Mouse (Mus musculus): ENCODE measurements around the gene Rtn4rl1. TPM values are rescaled to one million over a fixed set of nuclear protein-coding genes. Genes with fewer than 3 reads are reported as not detected.
"Not testable (repeated sequence)": the region's sequence is repeated elsewhere in the genome, so short reads cannot be mapped to it uniquely, and the experiment has no call there.

Rtn4rl1 gene
- polyA plus RNA-seq, 1 experiment from 2014 or later: 2.2 TPM

GRCm38 (mm10) chr11:75173095-75173798 is 20.3 kb upstream of the Rtn4rl1 start:
- no peak overlapping the region for H3K9ac ChIP-seq
- H3K36me3 ChIP-seq: peaks cover 5% of the 10 kb centered on the region; the same call in 1 of the 2 replicates
- H3K27me3 ChIP-seq (replicated peaks): peaks cover 38% of the 10 kb centered on the region
- H3K27ac ChIP-seq: no peak overlapping the region
- H3K4me2 ChIP-seq: peak overlapping the region; percentile 97
- peaks cover 48% of the 10 kb centered on the region for H3K4me1 ChIP-seq
- WGBS: under 1% methylated on average over 69 of the region's 71 CpGs
- H3K4me3 ChIP-seq (replicated peaks): peak overlapping the region; percentile 71
- peak; percentile 34 for ATAC-seq (ENCODE audit: insufficient read depth, low FRiP score, low read depth)
- no peaks in the 10 kb centered on the region for H3K9me3 ChIP-seq

GRCm38 (mm10) chr11:75173799-75174165 is 19.8 kb upstream of the Rtn4rl1 start:
- Histone ChIP-seq H3K36me3 (peaks cover 5% of the 10 kb centered on the region; the same call in 1 of the 2 replicates), H3K4me3 (replicated peaks) (peak overlapping the region; percentile 71), H3K9ac (no peak overlapping the region), H3K4me2 (peak overlapping the region; percentile 97), H3K27ac (no peak overlapping the region), H3K4me1 (peaks cover 45% of the 10 kb centered on the region), H3K27me3 (replicated peaks) (peaks cover 33% of the 10 kb centered on the region), H3K9me3 (no peaks in the 10 kb centered on the region)
- ATAC-seq (ENCODE audit: insufficient read depth, low FRiP score, low read depth): no peak
- WGBS: 2% methylated on average over 15 of the region's 15 CpGs

- WGBS: 58% methylated on average over 6 of the region's 6 CpGs
- not testable (repeated sequence) for H3K9me3 ChIP-seq; H3K27ac ChIP-seq; H3K4me2 ChIP-seq; ATAC-seq (ENCODE audit: insufficient read depth, low FRiP score, low read depth); H3K4me3 ChIP-seq (replicated peaks); H3K36me3 ChIP-seq; H3K9ac ChIP-seq
- peaks cover 43% of the 10 kb centered on the region for H3K4me1 ChIP-seq
- H3K27me3 ChIP-seq (replicated peaks): peaks cover 31% of the 10 kb centered on the region
Measured at GRCm38 (mm10) chr11:75174574-75174973, 19.0 kb upstream of the Rtn4rl1 start.

GRCm38 (mm10) chr11:75178011-75178410 is 15.6 kb upstream of the Rtn4rl1 start:
- peaks cover 10% of the 10 kb centered on the region for H3K36me3 ChIP-seq
- WGBS: 43% methylated on average over 12 of the region's 12 CpGs
- H3K9ac ChIP-seq: peak overlapping the region; percentile 65; the same call in 1 of the 2 replicates
- H3K27ac ChIP-seq: peak overlapping the region; percentile 85; the same call in 1 of the 2 replicates
- ATAC-seq (ENCODE audit: insufficient read depth, low FRiP score, low read depth): no peak
- peak overlapping the region; percentile 78 for H3K4me3 ChIP-seq (replicated peaks)
- H3K4me1 ChIP-seq: peaks cover 17% of the 10 kb centered on the region
- peak overlapping the region; percentile 78 for H3K4me2 ChIP-seq
- H3K9me3 ChIP-seq: no peaks in the 10 kb centered on the region
- H3K27me3 ChIP-seq (replicated peaks): no peaks in the 10 kb centered on the region

- Histone ChIP-seq H3K9ac (peak within 1 kb of the TSS; percentile 65), H3K4me3 (replicated peaks) (peak within 1 kb of the TSS; percentile 78), H3K36me3 (peaks cover 16% of the 10 kb centered on the region), H3K4me1 (peaks cover 11% of the 10 kb centered on the region), H3K27ac (peak within 1 kb of the TSS; percentile 85), H3K27me3 (replicated peaks) (no peaks in the 10 kb centered on the region), H3K4me2 (peak within 1 kb of the TSS; percentile 78), H3K9me3 (no peaks in the 10 kb centered on the region)
- peak; percentile 94 for ATAC-seq (ENCODE audit: insufficient read depth, low FRiP score, low read depth)
- WGBS: under 1% methylated on average over 32 of the region's 33 CpGs
Measured at GRCm38 (mm10) chr11:75178672-75179208, 14.8 kb upstream of the Rtn4rl1 start, which contains the start of gene Ovca2. Gene Ovca2 (minus strand): TSS chr11:75178835.

GRCm38 (mm10) chr11:75183917-75184570 is 9.5 kb upstream of the Rtn4rl1 start:
- Histone ChIP-seq H3K4me2 (no peak overlapping the region), H3K4me1 (peaks cover 4% of the 10 kb centered on the region; the same call in 1 of the 2 replicates), H3K9ac (no peak overlapping the region), H3K27ac (no peak overlapping the region), H3K9me3 (no peaks in the 10 kb centered on the region), H3K4me3 (replicated peaks) (no peak overlapping the region), H3K27me3 (replicated peaks) (no peaks in the 10 kb centered on the region), H3K36me3 (peaks cover 12% of the 10 kb centered on the region; the same call in 1 of the 2 replicates)
- WGBS: 78% methylated on average over 2 of the region's 2 CpGs
- no peak for ATAC-seq (ENCODE audit: insufficient read depth, low FRiP score, low read depth)

- Histone ChIP-seq H3K4me3 (replicated peaks) (no peak overlapping the region), H3K36me3 (peaks cover 12% of the 10 kb centered on the region; the same call in 1 of the 2 replicates), H3K4me1 (peaks cover 5% of the 10 kb centered on the region), H3K4me2 (no peak overlapping the region), H3K9ac (no peak overlapping the region), H3K27me3 (replicated peaks) (no peaks in the 10 kb centered on the region), H3K27ac (no peak overlapping the region), H3K9me3 (no peaks in the 10 kb centered on the region)
- no peak for ATAC-seq (ENCODE audit: insufficient read depth, low FRiP score, low read depth)
- WGBS: 93% methylated on average over 5 of the region's 5 CpGs
Measured at GRCm38 (mm10) chr11:75184573-75184972, 9.0 kb upstream of the Rtn4rl1 start.

GRCm38 (mm10) chr11:75184986-75185385 is 8.6 kb upstream of the Rtn4rl1 start:
- H3K4me2 ChIP-seq: no peak overlapping the region
- no peak overlapping the region for H3K4me3 ChIP-seq (replicated peaks)
- no peaks in the 10 kb centered on the region for H3K27me3 ChIP-seq (replicated peaks)
- H3K9ac ChIP-seq: no peak overlapping the region
- no peaks in the 10 kb centered on the region for H3K9me3 ChIP-seq
- 66% methylated on average over 2 of the region's 2 CpGs for WGBS
- H3K27ac ChIP-seq: no peak overlapping the region
- no peak for ATAC-seq (ENCODE audit: insufficient read depth, low FRiP score, low read depth)
- H3K36me3 ChIP-seq: peaks cover 12% of the 10 kb centered on the region; the same call in 1 of the 2 replicates
- H3K4me1 ChIP-seq: peaks cover 7% of the 10 kb centered on the region

- H3K9me3 ChIP-seq: no peaks in the 10 kb centered on the region
- no peaks in the 10 kb centered on the region for H3K36me3 ChIP-seq
- H3K4me3 ChIP-seq (replicated peaks): peak overlapping the region; percentile 82
- peaks cover 21% of the 10 kb centered on the region for H3K27me3 ChIP-seq (replicated peaks)
- peak overlapping the region; percentile 79 for H3K4me2 ChIP-seq
- peaks cover 26% of the 10 kb centered on the region for H3K4me1 ChIP-seq
- peak; percentile 38 for ATAC-seq (ENCODE audit: insufficient read depth, low FRiP score, low read depth)
- peak overlapping the region; percentile 62 for H3K9ac ChIP-seq
- WGBS: under 1% methylated on average over 22 of the region's 22 CpGs
- peak overlapping the region; percentile 64 for H3K27ac ChIP-seq
Measured at GRCm38 (mm10) chr11:75189713-75190370, 3.7 kb upstream of the Rtn4rl1 start.

GRCm38 (mm10) chr11:75190371-75190724 is 3.2 kb upstream of the Rtn4rl1 start:
- Histone ChIP-seq H3K4me1 (peaks cover 31% of the 10 kb centered on the region), H3K27me3 (replicated peaks) (peaks cover 26% of the 10 kb centered on the region), H3K4me3 (replicated peaks) (peak overlapping the region; percentile 82), H3K36me3 (no peaks in the 10 kb centered on the region), H3K4me2 (peak overlapping the region; percentile 79), H3K9ac (peak overlapping the region; percentile 62), H3K9me3 (no peaks in the 10 kb centered on the region), H3K27ac (peak overlapping the region; percentile 64)
- peak; percentile 73 for ATAC-seq (ENCODE audit: insufficient read depth, low FRiP score, low read depth)
- WGBS: under 1% methylated on average over 24 of the region's 24 CpGs

- Histone ChIP-seq H3K4me1 (peaks cover 32% of the 10 kb centered on the region), H3K27ac (peak within 1 kb of the TSS; percentile 64), H3K4me3 (replicated peaks) (peak within 1 kb of the TSS; percentile 82), H3K9ac (peak within 1 kb of the TSS; percentile 62), H3K36me3 (no peaks in the 10 kb centered on the region), H3K9me3 (no peaks in the 10 kb centered on the region), H3K27me3 (replicated peaks) (peaks cover 32% of the 10 kb centered on the region), H3K4me2 (peak within 1 kb of the TSS; percentile 79)
- no peak for ATAC-seq (ENCODE audit: insufficient read depth, low FRiP score, low read depth)
- 62% methylated on average over 5 of the region's 5 CpGs for WGBS
Measured at GRCm38 (mm10) chr11:75190905-75191441, 2.6 kb upstream of the Rtn4rl1 start, which contains the start of gene Dph1. Gene Dph1 (minus strand): TSS chr11:75191241.
